In genomic region chr13:49076196-49076595, GRCm38 (mm10) we compare ENCODE assay signal across 22 mouse cellular contexts.
DNase-seq lines count a peak whose midpoint lies in the region; ATAC-seq lines count a peak whose summit lies in the region.
"Had no signal": no experiment of that assay in that cellular context is flagged by ENCODE, and none has a peak within 500 bp of the region (broad histone marks: within the 10 kb centered on the region; RNA-seq: fewer than 3 reads in every experiment).

No protein-coding gene starts in this region.

- no peaks in the 10 kb centered on the region for H3K4me1 ChIP-seq in megakaryocyte, embryonic 14.5 days
- H3K4me1 ChIP-seq: embryonic facial prominence, embryonic 13.5 days; embryonic facial prominence, embryonic 15.5 days; forebrain, embryonic 12.5 days had no signal

- no peak for ATAC-seq in megakaryocyte, adult 5-6 weeks (ENCODE audit: poor library complexity, severe bottlenecking)
- ATAC-seq: forebrain, embryonic 14.5 days had no signal

- peak; percentile 23 for DNase-seq in gastrocnemius, postnatal 10 days
- DNase-seq in gastrocnemius, postnatal 25 days, result no peak
- DNase-seq in heart, adult 11 months, result peak; percentile 88
- no peak for DNase-seq in heart, adult 9 months (ENCODE audit: low spot score in 2 of 2)
- DNase-seq: adrenal gland, adult 2 months; adrenal gland, postnatal 10 days; adrenal gland, postnatal 25 days; cerebellum, adult 11 months; cerebellum, adult 18-20 months; cerebellum, adult 8-10 months; cerebellum, adult 9-11 months; cerebellum, postnatal 14 days; cerebellum, postnatal 36 days; embryo, embryonic 11 days had no signal

- H3K9me3 ChIP-seq in megakaryocyte, embryonic 14.5 days, result no peaks in the 10 kb centered on the region
- H3K9me3 ChIP-seq: embryonic facial prominence, embryonic 13.5 days; embryonic facial prominence, embryonic 15.5 days; forebrain, embryonic 10.5 days; forebrain, embryonic 12.5 days had no signal

- H3K36me3 ChIP-seq in megakaryocyte, embryonic 14.5 days (replicated peaks; ENCODE audit: low read length), result no peaks in the 10 kb centered on the region
- H3K36me3 ChIP-seq: embryonic facial prominence, embryonic 15.5 days had no signal

- H3K4me3 ChIP-seq in megakaryocyte, embryonic 14.5 days (replicated peaks), result peak overlapping the region; percentile 10
- H3K4me3 ChIP-seq: embryonic facial prominence, embryonic 13.5 days; embryonic facial prominence, embryonic 15.5 days; erythroblast, embryonic 14.5 days; forebrain, embryonic 10.5 days; forebrain, embryonic 12.5 days had no signal

- H3K27me3 ChIP-seq in megakaryocyte, embryonic 14.5 days (replicated peaks), result peaks cover 76% of the 10 kb centered on the region
- H3K27me3 ChIP-seq: embryonic facial prominence, embryonic 13.5 days; embryonic facial prominence, embryonic 15.5 days; forebrain, embryonic 12.5 days had no signal

Comparison
In these comparisons a context has a peak if more than half of its experiments do, and no peak if none do; other contexts are left out.
1. DNase-seq: peak in gastrocnemius, postnatal 10 days (single experiment) and heart, adult 11 months (single experiment); none in gastrocnemius, postnatal 25 days (single experiment) and heart, adult 9 months (0 of 2).